Mouse (Mus musculus) limb, embryonic 15.5 days (tissue): ENCODE results near the gene Slc16a4. TPM values are rescaled to one million over a fixed set of nuclear protein-coding genes. Genes with fewer than 3 reads are reported as not detected.

Source experiments
- ATAC-seq: fragments of 200-750 bp; cut with Nextera tagmentation; 2 replicates; pipeline ENCODE4 v1.8.0; 2017; ENCODE audit warnings: low read depth, moderate TSS enrichment; ENCODE audit not compliant: insufficient number of reproducible peaks, low FRiP score, low TSS enrichment
- H3K27ac ChIP-seq: fragments of 300-500 bp; sonication (generic); 2 replicates; pipeline ENCODE4 v1.5.1; 2015; ENCODE audit warnings: moderate library complexity, mild to moderate bottlenecking, inconsistent platforms
- H3K27me3 ChIP-seq: fragments of 300-500 bp; sonication (generic); 2 replicates; pipeline ENCODE4 v1.6.1; 2015; ENCODE audit warnings: inconsistent platforms
- H3K36me3 ChIP-seq: fragments of 300-500 bp; sonication (generic); 2 replicates; pipeline ENCODE4 v1.6.1; 2015; ENCODE audit warnings: inconsistent platforms
- H3K4me1 ChIP-seq: fragments of 300-500 bp; sonication (generic); 2 replicates; pipeline ENCODE4 v1.6.1; 2015; ENCODE audit warnings: inconsistent platforms
- H3K4me2 ChIP-seq: fragments of 300-500 bp; sonication (generic); 2 replicates; pipeline ENCODE4 v1.6.1; 2015; ENCODE audit warnings: mild to moderate bottlenecking, inconsistent platforms
- H3K4me3 ChIP-seq: fragments of 300-500 bp; sonication (generic); 2 replicates; pipeline ENCODE4 v1.5.1; 2015; ENCODE audit warnings: mild to moderate bottlenecking, inconsistent platforms
- H3K9ac ChIP-seq: fragments of 300-500 bp; sonication (generic); 2 replicates; pipeline ENCODE4 v1.6.1; 2015; ENCODE audit warnings: inconsistent platforms
- H3K9me3 ChIP-seq: fragments of 300-500 bp; sonication (generic); 2 replicates; pipeline ENCODE4 v1.6.1; 2016; ENCODE audit warnings: inconsistent platforms
- WGBS: fragments of 180-500 bp; shearing (Covaris S2); methylation state at CpG from one replicate; pipeline ENCODE4 v1.1.7; 2015; 5-methylcytosine and 5-hydroxymethylcytosine counted together
- polyA plus RNA-seq: library from polyadenylated mRNA; unstranded; fragments of >200 nt; fragmentation: Nextera tagmentation; extraction: Ambion mirVana; gene quantifications from 2 replicates; pipeline ENCODE4 v1.2.1, GENCODE M21; 2015

Slc16a4 gene
- polyA plus RNA-seq, 1 experiment from 2014 or later: 7.1 TPM

- H3K9me3 ChIP-seq: no peaks in the 10 kb centered on the region
- no peak overlapping the region for H3K27ac ChIP-seq
- H3K27me3 ChIP-seq: no peaks in the 10 kb centered on the region
- H3K9ac ChIP-seq: no peak overlapping the region
- ATAC-seq: no peak
- peaks cover 26% of the 10 kb centered on the region for H3K36me3 ChIP-seq
- no peak overlapping the region for H3K4me2 ChIP-seq
- WGBS: 98% methylated on average over 2 of the region's 2 CpGs
- H3K4me1 ChIP-seq: peaks cover 14% of the 10 kb centered on the region; the same call in 1 of the 2 replicates
- no peak overlapping the region for H3K4me3 ChIP-seq
Measured at GRCm38 (mm10) chr3:107321141-107321540, 30.1 kb downstream of the Slc16a4 start.

- peaks cover 26% of the 10 kb centered on the region for H3K36me3 ChIP-seq
- no peak overlapping the region for H3K27ac ChIP-seq
- peaks cover 14% of the 10 kb centered on the region; the same call in 1 of the 2 replicates for H3K4me1 ChIP-seq
- no peaks in the 10 kb centered on the region for H3K9me3 ChIP-seq
- ATAC-seq: no peak
- no peak overlapping the region for H3K4me3 ChIP-seq
- H3K27me3 ChIP-seq: no peaks in the 10 kb centered on the region
- H3K9ac ChIP-seq: no peak overlapping the region
- H3K4me2 ChIP-seq: no peak overlapping the region
Measured at GRCm38 (mm10) chr3:107321776-107322175, 30.7 kb downstream of the Slc16a4 start.

GRCm38 (mm10) chr3:107326442-107326841 lies 35.4 kb downstream of the Slc16a4 start:
- H3K9me3 ChIP-seq: no peaks in the 10 kb centered on the region
- peaks cover 28% of the 10 kb centered on the region for H3K4me1 ChIP-seq
- H3K9ac ChIP-seq: no peak overlapping the region
- ATAC-seq: no peak
- no peaks in the 10 kb centered on the region for H3K27me3 ChIP-seq
- no peak overlapping the region for H3K27ac ChIP-seq
- 95% methylated on average over 1 of the region's 1 CpGs for WGBS
- peaks cover 36% of the 10 kb centered on the region for H3K36me3 ChIP-seq
- H3K4me2 ChIP-seq: no peak overlapping the region
- no peak overlapping the region for H3K4me3 ChIP-seq

GRCm38 (mm10) chr3:107330503-107331424 lies 39.7 kb downstream of the Slc16a4 start:
- Histone ChIP-seq H3K27ac (no peak overlapping the region), H3K27me3 (no peaks in the 10 kb centered on the region), H3K4me3 (peak overlapping the region; percentile 93), H3K4me1 (peaks cover 28% of the 10 kb centered on the region), H3K9ac (peak overlapping the region; percentile 17; the same call in 1 of the 2 replicates), H3K9me3 (no peaks in the 10 kb centered on the region), H3K4me2 (peak overlapping the region; percentile 87), H3K36me3 (peaks cover 20% of the 10 kb centered on the region)
- WGBS: 62% methylated on average over 28 of the region's 28 CpGs
- ATAC-seq: no peak

GRCm38 (mm10) chr3:107331746-107332126 lies 40.7 kb downstream of the Slc16a4 start:
- WGBS: 18% methylated on average over 17 of the region's 17 CpGs
- Histone ChIP-seq H3K9me3 (no peaks in the 10 kb centered on the region), H3K27ac (no peak overlapping the region), H3K27me3 (no peaks in the 10 kb centered on the region), H3K4me3 (peak overlapping the region; percentile 93), H3K4me2 (peak overlapping the region; percentile 87), H3K36me3 (peaks cover 16% of the 10 kb centered on the region), H3K9ac (peak overlapping the region; percentile 76), H3K4me1 (peaks cover 28% of the 10 kb centered on the region)
- ATAC-seq: no peak

DNA sequence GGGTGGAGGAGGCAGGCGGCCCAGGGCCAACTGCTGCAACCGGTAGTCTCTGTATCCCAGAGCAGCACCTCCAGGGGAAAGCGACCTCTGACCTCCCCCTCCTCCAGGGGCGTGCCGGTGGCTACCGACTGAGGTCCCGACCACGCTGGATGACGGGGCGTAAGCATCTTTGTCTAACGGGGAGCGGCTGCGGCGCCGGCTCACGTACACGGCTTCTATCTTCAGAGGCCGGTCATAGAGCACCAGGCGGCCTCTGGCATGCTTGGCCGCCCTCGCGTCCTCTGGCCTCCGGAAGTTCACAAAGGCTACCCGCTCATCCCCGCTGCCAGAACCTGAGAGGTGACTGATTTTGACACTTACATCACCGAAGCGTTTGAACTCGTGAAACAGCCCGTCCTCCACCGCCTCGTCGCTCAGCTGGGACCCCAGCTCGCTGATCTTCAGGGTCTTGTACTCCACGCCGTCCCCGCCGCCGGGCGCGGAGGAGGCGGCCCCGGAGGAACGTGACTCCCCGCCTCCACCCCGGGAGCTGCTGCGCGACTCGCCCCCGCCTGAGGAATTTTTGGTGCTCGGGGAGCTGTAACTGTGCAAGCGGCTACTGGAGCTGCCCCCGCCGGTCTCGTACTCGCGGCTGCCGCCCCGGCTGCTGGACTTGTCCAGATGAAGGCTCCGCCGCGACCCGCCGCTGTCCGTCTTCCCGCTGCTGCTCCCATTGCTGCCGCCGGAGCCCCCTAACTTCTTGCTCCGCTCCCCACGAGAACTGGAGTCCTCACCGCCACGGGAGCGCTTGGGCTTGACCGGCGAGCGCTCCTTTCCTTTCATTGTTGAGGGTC lies 41.3 kb downstream of the Slc16a4 start:
- H3K27ac ChIP-seq: peak overlapping the region; percentile 94
- H3K9me3 ChIP-seq: no peaks in the 10 kb centered on the region
- H3K9ac ChIP-seq: peak overlapping the region; percentile 76
- H3K4me3 ChIP-seq: peak overlapping the region; percentile 93
- peak overlapping the region; percentile 87 for H3K4me2 ChIP-seq
- no peak for ATAC-seq
- H3K36me3 ChIP-seq: peaks cover 16% of the 10 kb centered on the region
- under 1% methylated on average over 73 of the region's 75 CpGs for WGBS
- peaks cover 28% of the 10 kb centered on the region for H3K4me1 ChIP-seq
- no peaks in the 10 kb centered on the region for H3K27me3 ChIP-seq

- H3K4me3 ChIP-seq: peak overlapping the region; percentile 93
- peak overlapping the region; percentile 76 for H3K9ac ChIP-seq
- H3K27me3 ChIP-seq: no peaks in the 10 kb centered on the region
- peak overlapping the region; percentile 87; the same call in 1 of the 2 replicates for H3K4me2 ChIP-seq
- H3K36me3 ChIP-seq: peaks cover 16% of the 10 kb centered on the region
- peak overlapping the region; percentile 96 for H3K27ac ChIP-seq
- under 1% methylated on average over 37 of the region's 37 CpGs for WGBS
- ATAC-seq: peak; percentile 97
- no peaks in the 10 kb centered on the region for H3K9me3 ChIP-seq
- H3K4me1 ChIP-seq: peaks cover 28% of the 10 kb centered on the region
Measured at GRCm38 (mm10) chr3:107332960-107333380, 41.9 kb downstream of the Slc16a4 start.

- H3K36me3 ChIP-seq: peaks cover 16% of the 10 kb centered on the region
- no peaks in the 10 kb centered on the region for H3K27me3 ChIP-seq
- H3K4me3 ChIP-seq: peak within 1 kb of the TSS; percentile 93
- H3K27ac ChIP-seq: peak within 1 kb of the TSS; percentile 96
- peaks cover 28% of the 10 kb centered on the region for H3K4me1 ChIP-seq
- under 1% methylated on average over 62 of the region's 62 CpGs for WGBS
- H3K9ac ChIP-seq: peak within 1 kb of the TSS; percentile 85
- ATAC-seq: peak; percentile 93
- H3K4me2 ChIP-seq: peak within 1 kb of the TSS; percentile 87
- H3K9me3 ChIP-seq: no peaks in the 10 kb centered on the region
Measured at GRCm38 (mm10) chr3:107333381-107334201, 42.6 kb downstream of the Slc16a4 start, which contains the start of gene Rbm15. Rbm15 (minus strand) TSS chr3:107333673.

GRCm38 (mm10) chr3:107334202-107334934 lies 43.3 kb downstream of the Slc16a4 start:
- H3K36me3 ChIP-seq: peaks cover 16% of the 10 kb centered on the region
- H3K27me3 ChIP-seq: no peaks in the 10 kb centered on the region
- 11% methylated on average over 12 of the region's 12 CpGs for WGBS
- peak overlapping the region; percentile 93 for H3K4me3 ChIP-seq
- ATAC-seq: no peak
- no peaks in the 10 kb centered on the region for H3K9me3 ChIP-seq
- H3K27ac ChIP-seq: peak overlapping the region; percentile 96
- peak overlapping the region; percentile 85 for H3K9ac ChIP-seq
- H3K4me1 ChIP-seq: peaks cover 28% of the 10 kb centered on the region
- H3K4me2 ChIP-seq: peak overlapping the region; percentile 74

DNA sequence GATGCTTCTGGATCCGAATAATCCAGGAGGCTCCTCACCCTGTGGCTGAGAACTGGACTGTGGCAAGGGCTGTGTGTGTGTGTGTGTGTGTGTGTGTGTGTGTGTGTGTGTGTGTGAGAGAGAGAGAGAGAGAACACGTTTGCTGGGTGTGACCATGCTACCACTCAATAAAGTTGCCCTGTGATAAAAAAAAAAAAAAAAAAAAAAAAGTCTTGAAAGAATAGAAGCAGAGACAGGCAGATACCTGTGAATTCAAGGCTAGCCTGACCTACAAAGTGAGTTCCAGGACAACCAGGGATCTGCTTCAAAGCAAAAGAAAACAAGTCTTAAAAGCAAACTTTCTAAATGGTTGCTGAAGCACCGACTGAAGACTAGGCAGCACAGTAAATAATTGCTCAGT lies 52.9 kb downstream of the Slc16a4 start:
- Histone ChIP-seq H3K4me2 (no peak overlapping the region), H3K4me3 (no peak overlapping the region), H3K9ac (no peak overlapping the region), H3K27me3 (0 out of 2 replicates have a peak, but pooled peaks cover 3% of the 10 kb centered on the region), H3K27ac (no peak overlapping the region), H3K4me1 (no peaks in the 10 kb centered on the region), H3K9me3 (no peaks in the 10 kb centered on the region), H3K36me3 (no peaks in the 10 kb centered on the region)
- ATAC-seq: no peak
- 33% methylated on average over 3 of the region's 3 CpGs for WGBS
